Mouse (Mus musculus): ENCODE results near the gene Gpsm3.

GRCm38 (mm10) chr17:34588767-34589166 lies 839 bp upstream of the Gpsm3 start:
- TF ChIP-seq CTCF (IDR thresholded peaks at IDR 0.05; ENCODE audit: low read depth, low read length) = no peak
- TF ChIP-seq POLR2A (IDR thresholded peaks at IDR 0.05; ENCODE audit: insufficient read depth, low read length) = no peak
- TF ChIP-seq EP300 (IDR thresholded peaks at IDR 0.05; ENCODE audit: insufficient read depth, low read depth, low read length) = no peak

Data from ES-Bruce4 (cell line).